Mouse (Mus musculus) testis, postnatal 10 days (tissue): ENCODE data around the gene Serpinf2.
"Not testable (repeated sequence)": the region's sequence is repeated elsewhere in the genome, so short reads cannot be mapped to it uniquely, and the experiment has no call there.

Experiments used
- DNase-seq: peaks from one replicate; pipeline ENCODE4 v3.0.0; 2021; ENCODE audit warnings: low spot score

Serpinf2 gene

GRCm38 (mm10) chr11:75383529-75383928 lies 55.9 kb downstream of the Serpinf2 start:
- DNase-seq, result not testable (repeated sequence)
